Mouse (Mus musculus): Measurements from ENCODE around the gene Iqcm.

- TF ChIP-seq CTCF (IDR thresholded peaks at IDR 0.05; ENCODE audit: low read depth) = no peak
- TF ChIP-seq EP300 (IDR thresholded peaks at IDR 0.05; ENCODE audit: low read depth) = no peak
Observed at GRCm38 (mm10) chr8:76018501-76018900, 570.0 kb downstream of the Iqcm start.
